Mouse (Mus musculus) megakaryocyte, embryonic 14.5 days (primary cell): ENCODE results near the gene Igfbp4. TPM values are rescaled to one million over a fixed set of nuclear protein-coding genes. Genes with fewer than 3 reads are reported as not detected.

ENCODE experiments used
- H3K27me3 ChIP-seq: replicated peaks from 2 replicates; pipeline ENCODE3; 2012; ENCODE audit warnings: inconsistent platforms
- H3K36me3 ChIP-seq: replicated peaks from 2 replicates; pipeline ENCODE3; 2012; ENCODE audit warnings: low read length, inconsistent platforms, mixed read lengths
- H3K4me1 ChIP-seq: 2 replicates; pipeline ENCODE4 v1.6.1; 2012; ENCODE audit warnings: inconsistent platforms
- H3K4me3 ChIP-seq: replicated peaks from 2 replicates; pipeline ENCODE3; 2012; ENCODE audit warnings: moderate library complexity, mild to moderate bottlenecking, inconsistent platforms
- H3K9me3 ChIP-seq: 2 replicates; pipeline ENCODE4 v1.6.1; 2012; ENCODE audit warnings: inconsistent platforms
- FLI1 ChIP-seq: IDR thresholded peaks from 2 replicates; pipeline ENCODE4 v1.6.1; 2012; ENCODE audit warnings: low read length, inconsistent platforms, mixed read lengths
- GATA1 ChIP-seq: IDR thresholded peaks from 3 replicates; pipeline ENCODE4 v1.6.1; 2012; ENCODE audit warnings: mixed read lengths, low read length, inconsistent platforms, borderline replicate concordance
- polyA plus RNA-seq: library from polyadenylated mRNA; stranded (reverse); fragments of >175 nt; gene quantifications from 2 replicates; pipeline ENCODE4 v1.2.3, GENCODE M21; 2012; ENCODE audit warnings: low replicate concordance; ENCODE audit not compliant: insufficient read depth

Gene Igfbp4
- polyA plus RNA-seq, 1 experiment, result 111 TPM

- Histone ChIP-seq H3K4me1 (no peaks in the 10 kb centered on the region), H3K27me3 (peaks cover 66% of the 10 kb centered on the region), H3K4me3 (no peak overlapping the region), H3K9me3 (peaks cover 23% of the 10 kb centered on the region), H3K36me3 (peaks cover under 1% of the 10 kb centered on the region)
- TF ChIP-seq FLI1 (no peak), GATA1 (no peak)
Observed at GRCm38 (mm10) chr11:99055571-99056452, 14.8 kb downstream of the Igfbp4 start.

DNA sequence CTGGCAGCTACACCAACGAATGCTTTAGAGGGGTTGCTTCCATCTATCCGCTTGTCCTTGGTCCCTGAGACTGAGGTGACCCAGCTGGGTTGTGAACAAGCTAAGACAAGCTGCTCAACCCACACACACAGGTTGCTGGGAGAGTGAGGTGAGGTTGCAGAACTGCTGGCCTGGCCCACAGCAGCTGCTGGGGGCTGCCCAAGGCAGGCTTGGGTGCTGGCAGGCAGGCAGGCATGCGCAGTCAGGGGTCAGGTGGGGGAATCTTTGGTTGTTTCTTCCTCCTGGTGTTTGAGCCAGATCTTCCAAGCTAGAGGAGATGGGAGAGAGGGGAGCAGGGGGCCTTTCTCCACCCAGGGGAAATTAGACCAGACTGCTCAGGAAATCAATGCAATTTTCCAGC, 19.4 kb downstream of the Igfbp4 start:
- no peak for TF ChIP-seq FLI1
- no peak for TF ChIP-seq GATA1
- Histone ChIP-seq H3K27me3 (peaks cover 59% of the 10 kb centered on the region), H3K4me1 (no peaks in the 10 kb centered on the region; the same call in 1 of the 2 replicates), H3K4me3 (no peak overlapping the region), H3K36me3 (no peaks in the 10 kb centered on the region), H3K9me3 (peaks cover 23% of the 10 kb centered on the region)

- no peaks in the 10 kb centered on the region for H3K36me3 ChIP-seq
- H3K27me3 ChIP-seq, result peaks cover 57% of the 10 kb centered on the region
- no peak overlapping the region for H3K4me3 ChIP-seq
- TF ChIP-seq FLI1 (no peak), GATA1 (no peak)
- H3K9me3 ChIP-seq, result peaks cover 10% of the 10 kb centered on the region
- peaks cover 7% of the 10 kb centered on the region for H3K4me1 ChIP-seq
Observed at GRCm38 (mm10) chr11:99062661-99063060, 21.6 kb downstream of the Igfbp4 start.

GRCm38 (mm10) chr11:99063406-99064131, 22.5 kb downstream of the Igfbp4 start:
- TF ChIP-seq GATA1, result no peak
- TF ChIP-seq FLI1, result no peak
- Histone ChIP-seq H3K4me3 (no peak overlapping the region), H3K27me3 (peaks cover 61% of the 10 kb centered on the region), H3K36me3 (no peaks in the 10 kb centered on the region), H3K9me3 (peaks cover 10% of the 10 kb centered on the region), H3K4me1 (peaks cover 7% of the 10 kb centered on the region)

DNA sequence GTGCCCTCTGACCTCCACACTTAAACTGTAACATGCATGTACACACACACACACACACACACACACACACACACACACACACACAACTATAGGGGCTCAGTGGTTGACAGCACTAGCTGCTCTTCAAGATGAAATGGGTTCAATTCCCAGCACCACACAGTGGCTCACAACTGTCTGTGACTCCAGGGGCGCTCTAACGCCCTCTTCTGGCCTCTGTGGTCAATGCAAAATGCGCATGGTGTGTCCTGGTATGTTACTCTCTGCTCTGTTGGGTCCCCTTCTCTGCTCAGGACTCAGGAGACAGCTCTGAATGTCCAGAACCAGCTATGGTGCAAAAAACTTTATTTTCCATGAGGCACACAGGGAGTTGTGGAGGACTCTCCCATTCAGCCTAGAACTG, 24.3 kb downstream of the Igfbp4 start:
- Histone ChIP-seq H3K4me1 (peaks cover 7% of the 10 kb centered on the region), H3K4me3 (no peak overlapping the region)

DNA sequence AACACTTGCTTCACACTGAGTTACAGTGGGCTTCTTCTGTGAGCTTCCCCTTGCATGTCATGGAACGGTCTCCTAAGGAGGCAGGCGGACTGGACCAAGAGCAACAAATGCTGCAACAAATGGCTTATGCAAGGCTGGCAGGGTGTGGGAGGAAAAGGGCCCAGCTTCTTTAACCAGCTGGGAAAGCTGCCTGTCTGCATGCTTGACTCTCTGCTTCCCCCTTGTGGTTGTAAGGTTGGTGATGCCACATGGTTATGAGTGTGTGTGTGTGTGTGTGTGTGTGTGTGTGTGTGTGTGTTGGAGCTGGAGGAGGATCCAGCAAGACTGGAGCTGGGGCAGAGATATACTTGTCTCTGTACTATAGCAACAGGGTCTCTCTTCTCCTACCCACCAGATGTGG, 24.9 kb downstream of the Igfbp4 start:
- peaks cover 56% of the 10 kb centered on the region for H3K27me3 ChIP-seq
- no peak for TF ChIP-seq FLI1
- TF ChIP-seq GATA1, result no peak
- H3K36me3 ChIP-seq, result no peaks in the 10 kb centered on the region
- no peak overlapping the region for H3K4me3 ChIP-seq
- peaks cover 7% of the 10 kb centered on the region for H3K4me1 ChIP-seq
- H3K9me3 ChIP-seq, result no peaks in the 10 kb centered on the region

More for the DNA sequence above, 24.3 kb downstream of the Igfbp4 start:
- no peaks in the 10 kb centered on the region for H3K36me3 ChIP-seq
- peaks cover 54% of the 10 kb centered on the region for H3K27me3 ChIP-seq
- H3K9me3 ChIP-seq, result no peaks in the 10 kb centered on the region
- TF ChIP-seq GATA1 (no peak), FLI1 (no peak)

DNA sequence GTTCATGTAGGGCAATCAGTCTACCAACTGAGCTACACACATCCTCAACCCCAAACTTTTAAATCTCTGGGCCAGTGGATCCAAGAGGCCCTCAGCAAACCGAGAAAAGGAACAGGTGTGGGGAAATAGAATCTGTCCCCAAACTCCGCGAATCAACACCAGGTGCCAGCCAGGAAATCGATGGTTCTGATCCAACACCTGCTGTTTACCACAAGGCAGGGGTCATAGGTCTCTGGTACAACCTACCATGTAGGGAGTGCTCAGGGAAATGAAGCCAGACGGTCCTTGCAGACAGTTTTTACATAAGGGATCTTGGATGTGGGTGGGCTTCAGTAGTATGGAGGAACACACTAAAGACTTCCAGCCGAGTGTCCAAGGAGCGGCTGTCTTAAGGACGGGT, 26.5 kb downstream of the Igfbp4 start:
- H3K9me3 ChIP-seq, result no peaks in the 10 kb centered on the region
- peaks cover 7% of the 10 kb centered on the region for H3K4me1 ChIP-seq
- TF ChIP-seq GATA1, result no peak
- no peak for TF ChIP-seq FLI1

DNA sequence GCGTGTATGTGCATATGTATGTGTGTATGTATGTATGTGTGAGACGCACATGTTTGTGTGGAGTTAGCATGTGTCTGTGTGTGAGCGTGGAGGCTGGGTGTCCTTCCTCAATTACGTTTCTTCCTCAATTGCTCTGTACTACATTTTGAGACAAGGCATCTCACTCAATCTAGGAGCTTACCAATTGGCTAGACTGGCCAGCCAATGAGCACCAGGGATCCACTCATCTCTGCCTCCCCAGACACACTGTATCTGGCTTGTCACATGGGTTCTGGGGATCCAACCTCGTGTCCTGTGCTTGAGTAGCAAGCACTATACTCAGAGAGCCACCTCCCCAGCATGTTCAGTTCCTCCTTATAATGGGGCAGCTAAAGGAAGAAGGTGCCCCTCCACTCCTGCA, 27.4 kb downstream of the Igfbp4 start:
- H3K27me3 ChIP-seq, result peaks cover 60% of the 10 kb centered on the region

More for the DNA sequence above, 26.5 kb downstream of the Igfbp4 start:
- no peak overlapping the region for H3K4me3 ChIP-seq
- H3K36me3 ChIP-seq, result no peaks in the 10 kb centered on the region
- H3K27me3 ChIP-seq, result peaks cover 62% of the 10 kb centered on the region

GRCm38 (mm10) chr11:99071866-99072265, 30.8 kb downstream of the Igfbp4 start:
- H3K9me3 ChIP-seq, result no peaks in the 10 kb centered on the region
- TF ChIP-seq FLI1 (no peak), GATA1 (no peak)
- no peak overlapping the region for H3K4me3 ChIP-seq
- H3K27me3 ChIP-seq, result peaks cover 72% of the 10 kb centered on the region
- no peaks in the 10 kb centered on the region for H3K36me3 ChIP-seq
- H3K4me1 ChIP-seq, result no peaks in the 10 kb centered on the region

More for the DNA sequence above, 27.4 kb downstream of the Igfbp4 start:
- Histone ChIP-seq H3K9me3 (no peaks in the 10 kb centered on the region), H3K36me3 (no peaks in the 10 kb centered on the region), H3K4me1 (peaks cover 7% of the 10 kb centered on the region), H3K4me3 (no peak overlapping the region)
- TF ChIP-seq FLI1 (no peak), GATA1 (no peak)

DNA sequence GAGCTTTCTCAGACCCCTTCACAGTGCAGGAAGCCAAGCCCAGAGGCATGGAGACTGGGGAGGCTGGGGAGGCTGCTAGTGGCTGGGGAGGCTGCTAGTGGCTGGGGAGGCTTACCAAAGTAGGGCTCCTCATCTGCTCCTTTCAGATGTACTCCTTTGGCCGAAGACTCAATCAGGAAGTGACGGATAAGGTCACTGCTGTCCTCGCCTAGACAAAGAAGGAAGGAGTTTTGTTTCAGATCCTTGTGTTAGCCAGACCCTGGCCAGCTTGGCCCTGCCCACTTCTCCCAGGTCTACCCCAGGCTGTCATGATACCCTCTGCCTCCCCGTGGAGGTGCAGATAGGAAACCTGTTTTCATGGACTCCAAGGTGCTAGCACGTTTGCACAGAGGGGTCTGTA, 32.7 kb downstream of the Igfbp4 start:
- Histone ChIP-seq H3K27me3 (peaks cover 67% of the 10 kb centered on the region), H3K36me3 (no peaks in the 10 kb centered on the region), H3K4me3 (no peak overlapping the region), H3K9me3 (no peaks in the 10 kb centered on the region), H3K4me1 (no peaks in the 10 kb centered on the region)
- no peak for TF ChIP-seq GATA1
- TF ChIP-seq FLI1, result no peak
